Mouse (Mus musculus): ENCODE measurements around the gene Dek.
A peak's percentile ranks its signal among the peaks of the same experiment; 100 is the strongest.

The Dek gene

DNA sequence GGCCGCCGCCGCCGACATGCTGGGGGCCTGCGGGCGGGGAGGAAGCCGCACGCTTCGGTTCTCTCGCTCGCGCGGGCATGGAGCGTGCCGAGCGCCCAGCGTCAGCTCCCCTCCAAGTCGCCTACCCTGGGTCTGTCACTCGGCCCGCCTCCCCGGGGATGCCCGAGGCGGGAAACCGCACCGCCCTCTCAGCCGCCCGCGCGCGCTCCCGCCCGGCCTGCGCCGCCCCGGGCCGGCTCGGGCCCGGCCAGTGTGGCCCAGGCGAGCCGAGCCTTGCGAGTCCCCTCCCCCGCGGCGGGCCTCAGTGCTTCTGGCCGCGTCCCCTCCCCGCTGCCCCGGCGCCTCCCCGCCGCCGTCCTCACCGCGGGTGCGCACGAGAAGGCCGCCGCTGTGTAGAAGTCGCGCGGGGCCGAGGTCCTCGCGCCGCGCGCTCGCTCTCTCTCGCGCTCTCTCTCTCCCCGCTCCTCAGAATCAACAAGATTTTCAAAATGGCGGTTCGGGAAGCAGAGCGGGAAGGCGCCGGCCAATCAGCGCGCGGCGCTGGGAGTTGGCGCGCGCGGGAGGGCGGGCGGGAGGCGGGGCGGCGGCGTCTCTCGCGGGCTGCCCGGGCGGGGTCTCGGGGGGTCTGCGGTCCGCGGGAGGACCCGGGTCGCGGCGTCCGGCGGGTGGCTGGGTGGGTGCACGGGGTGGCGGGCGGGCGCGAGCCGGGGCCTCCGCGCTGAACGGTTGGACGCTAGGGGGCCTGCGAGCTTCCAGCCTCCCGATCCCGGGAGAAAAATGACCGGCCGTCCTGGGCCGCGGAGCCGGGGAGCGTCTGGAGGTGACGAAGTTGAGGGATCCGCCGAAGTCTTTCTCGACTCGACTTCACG lies at the start of gene Dek:
Gene Dek, minus strand, starts transcription at position 491 of the 869 bp plus-strand sequence.
- peak; percentile 79 to 88 for DNase-seq

DNA sequence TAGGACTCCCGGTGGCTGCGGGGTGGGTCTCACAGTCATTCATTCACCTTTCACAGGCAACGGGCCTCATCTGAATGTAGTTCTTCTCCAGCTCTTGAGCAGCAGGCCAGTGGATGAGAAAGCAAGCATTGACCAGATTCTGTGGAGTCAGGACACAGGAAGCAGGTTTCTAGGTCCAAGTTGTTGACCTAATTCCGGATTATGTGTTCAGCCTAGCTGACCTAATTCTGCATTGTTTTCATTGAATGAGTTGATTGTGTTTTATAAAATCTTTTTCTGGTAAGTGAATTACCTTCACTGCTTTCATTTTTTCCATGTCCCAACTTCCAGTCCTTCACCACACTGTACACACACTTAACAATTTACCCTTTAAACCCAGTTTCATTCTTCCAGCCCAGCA lies 48.9 kb upstream of the Dek start:
- no peak for DNase-seq

DNA sequence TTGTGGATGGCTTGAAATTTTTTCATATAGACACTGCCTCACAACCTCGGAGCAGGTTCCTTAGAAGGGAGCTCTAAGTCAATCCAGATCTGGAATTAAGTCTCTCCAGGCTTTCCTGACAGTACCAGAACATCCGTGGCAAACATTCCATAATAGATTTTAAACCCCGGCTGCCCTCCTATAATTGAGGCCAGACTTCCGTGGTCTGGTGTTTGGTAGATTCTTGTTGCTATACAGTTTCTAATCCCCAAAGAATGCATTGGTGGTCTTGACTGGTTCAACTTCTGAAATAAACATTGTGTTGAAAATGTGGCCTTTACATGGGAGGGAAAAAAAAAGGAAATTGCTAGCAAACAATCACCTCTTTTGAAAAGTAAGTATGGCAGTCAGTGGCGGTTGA lies 47.2 kb upstream of the Dek start:
- no peak for DNase-seq

DNA sequence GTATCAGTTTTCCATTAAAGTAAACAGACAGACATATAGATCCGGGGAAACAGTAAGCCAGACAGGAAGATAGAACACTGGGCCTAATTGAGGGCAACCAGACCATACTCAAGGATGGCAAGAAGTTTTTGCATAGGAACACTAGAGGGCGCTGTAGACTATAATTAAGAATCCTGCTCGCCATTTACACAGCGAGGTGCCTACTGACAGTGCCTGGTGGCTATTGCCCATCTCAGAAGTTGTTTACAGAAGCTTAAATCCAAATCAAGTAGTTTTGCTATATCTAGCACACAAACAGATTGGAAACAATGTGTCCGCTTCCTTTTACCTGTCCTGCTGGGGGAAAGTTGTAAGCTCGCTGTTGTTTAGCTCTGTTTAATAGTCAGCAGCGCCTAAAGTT lies 46.4 kb upstream of the Dek start:
- DNase-seq, result peak; percentile 48 to 54

DNA sequence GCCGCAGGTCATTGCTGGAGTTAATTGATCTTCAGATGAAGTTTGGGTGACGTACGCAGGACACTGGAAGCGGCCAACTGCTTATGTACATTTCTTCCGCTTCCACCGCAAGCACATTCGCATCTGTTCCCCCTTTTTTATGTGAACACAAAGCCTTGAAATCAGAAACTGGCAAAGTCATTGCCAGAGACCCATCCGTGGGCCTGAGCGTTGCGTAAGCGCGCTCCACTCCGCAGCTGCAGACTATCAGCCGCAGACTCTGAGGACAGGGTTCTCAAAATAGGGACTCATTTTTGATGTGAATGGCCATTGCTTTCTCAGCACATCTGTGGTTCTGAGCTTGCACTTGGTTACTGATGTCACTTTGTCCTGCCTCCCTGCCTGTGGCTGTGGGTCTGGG lies 45.1 kb upstream of the Dek start:
- DNase-seq, result no peak

DNA sequence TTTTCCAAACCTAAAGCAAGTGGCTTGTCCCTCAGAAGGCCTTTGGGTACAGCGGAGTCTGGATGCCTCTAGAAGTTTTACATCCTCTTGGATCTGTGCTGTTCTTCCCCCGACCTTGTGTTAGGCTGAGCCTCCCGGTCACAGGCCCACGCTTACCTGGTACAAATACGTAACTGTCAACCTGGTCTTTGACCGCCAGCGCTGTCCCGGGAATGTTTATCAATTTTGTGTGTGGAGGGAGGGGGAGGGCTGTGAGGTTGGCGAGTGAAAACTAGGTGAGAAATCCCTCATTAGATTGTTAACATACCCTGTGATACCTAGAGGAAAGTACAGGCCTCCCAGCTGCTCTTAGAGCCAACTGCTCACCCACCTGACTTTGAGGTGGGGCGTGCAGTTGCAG lies 44.0 kb upstream of the Dek start:
- DNase-seq, result no peak

DNA sequence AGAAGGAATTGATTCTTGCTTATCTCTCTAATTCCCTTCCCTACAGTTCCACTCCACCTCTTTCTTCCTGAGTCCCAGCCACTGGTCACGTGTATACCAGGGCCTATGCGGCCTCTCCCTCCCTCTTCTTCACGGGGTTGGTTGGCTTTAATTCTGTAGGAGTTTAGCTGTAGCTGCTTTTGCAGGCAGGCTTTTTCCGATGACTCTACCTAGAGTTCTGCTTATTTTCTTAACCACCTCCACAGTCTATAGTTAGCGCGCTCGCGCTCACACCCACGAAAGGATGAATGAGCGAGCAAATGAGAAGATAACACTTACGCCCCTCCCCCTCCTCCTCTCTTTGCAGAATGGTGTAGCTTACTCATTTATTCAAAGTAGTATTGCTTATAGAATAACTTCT lies 42.6 kb upstream of the Dek start:
- no peak for DNase-seq

DNA sequence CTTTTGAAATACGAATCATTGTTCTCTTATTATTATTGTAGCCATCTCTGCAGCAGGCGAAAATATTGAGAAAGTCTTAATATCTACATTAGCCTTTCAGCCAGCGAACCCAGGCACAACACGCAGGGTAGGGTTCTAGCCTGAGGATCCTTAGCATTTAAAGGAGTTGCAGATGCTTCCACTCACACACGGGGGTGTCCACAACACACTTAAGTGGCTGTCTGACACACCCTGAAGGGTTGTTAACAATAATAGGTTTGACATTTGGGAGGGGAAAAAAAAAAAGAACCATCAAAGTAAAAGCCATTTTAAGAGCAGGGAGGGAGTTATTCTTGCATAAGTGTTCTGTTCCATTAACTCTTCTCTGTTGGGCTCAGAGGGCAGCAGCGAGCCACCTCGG lies 40.4 kb upstream of the Dek start:
- DNase-seq, result no peak

DNA sequence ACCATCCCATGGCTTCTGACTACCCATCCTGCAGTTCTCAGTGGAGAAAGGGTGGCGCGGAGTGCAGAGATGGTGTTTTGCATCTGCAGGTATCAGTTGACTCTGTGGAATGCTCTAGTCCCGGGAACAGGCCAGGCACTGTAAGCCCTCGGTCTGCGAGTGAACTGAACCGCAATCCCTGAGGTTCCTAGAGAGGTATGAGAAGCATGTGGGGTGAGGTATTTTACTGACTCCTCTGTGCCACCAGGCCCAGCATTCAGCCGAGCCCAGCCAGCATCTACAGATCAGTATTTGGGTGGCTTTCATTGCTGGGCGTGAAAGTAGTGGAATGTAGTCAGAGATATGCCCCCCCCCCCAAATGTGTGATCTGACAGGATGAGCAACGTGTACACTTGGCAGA lies 39.9 kb upstream of the Dek start:
- no peak for DNase-seq

DNA sequence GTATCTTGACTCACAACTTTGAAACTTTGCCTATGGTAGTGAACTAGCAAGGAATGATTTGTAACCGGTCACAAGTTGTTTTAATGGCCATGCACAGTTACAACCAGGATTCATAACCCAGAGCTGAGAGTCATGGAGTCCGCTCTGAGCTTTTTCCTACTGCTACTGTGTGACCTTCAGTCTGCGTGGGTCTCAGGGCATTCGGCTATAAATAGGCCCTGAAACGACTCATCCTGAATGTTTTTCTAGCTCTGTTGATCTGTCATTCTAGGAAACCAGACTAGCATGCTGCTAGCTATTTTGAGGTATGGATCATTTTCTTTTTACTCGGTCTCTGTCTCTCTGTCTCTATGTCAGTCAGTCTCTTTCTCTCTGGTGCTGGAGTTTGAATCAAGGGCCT lies 36.8 kb upstream of the Dek start:
- DNase-seq, result no peak

DNA sequence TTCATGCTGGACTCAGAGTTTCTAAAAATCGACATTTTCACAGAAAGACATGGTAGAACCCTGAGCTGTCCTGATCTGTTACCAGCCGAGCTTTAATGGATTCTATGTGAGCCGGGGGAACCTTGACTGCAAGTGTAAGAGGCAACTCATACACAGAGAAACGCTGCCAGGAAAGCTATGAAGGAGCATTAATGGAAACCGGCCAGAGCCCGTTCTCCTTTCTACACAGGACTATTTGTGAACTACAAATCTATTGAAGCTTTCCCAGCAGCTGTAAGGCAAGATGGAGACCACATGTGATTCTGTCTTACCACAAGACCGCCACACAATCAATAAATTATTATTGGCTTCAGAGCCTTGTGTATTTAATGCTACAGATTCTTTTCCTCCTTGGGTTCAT lies 29.7 kb upstream of the Dek start:
- no peak for DNase-seq

DNA sequence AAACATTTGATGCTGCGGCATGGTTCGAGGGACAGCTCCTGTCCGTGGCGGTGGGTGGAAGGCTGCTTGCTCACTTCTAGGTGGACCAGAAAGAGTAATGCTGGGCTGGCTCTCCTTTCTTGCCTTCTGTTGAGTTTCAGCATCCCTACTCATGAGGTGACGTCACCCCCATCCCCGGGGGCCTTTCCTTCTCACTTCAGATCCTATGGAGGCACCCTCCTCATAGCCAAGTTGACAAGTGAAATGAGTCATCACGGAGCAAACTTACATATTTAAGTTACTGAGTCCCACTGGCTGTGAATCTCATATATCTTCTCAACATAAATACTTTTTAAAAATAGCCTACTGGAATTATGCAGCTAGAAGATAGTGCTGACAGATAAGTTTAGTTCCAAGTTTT lies 28.8 kb upstream of the Dek start:
- no peak for DNase-seq

DNA sequence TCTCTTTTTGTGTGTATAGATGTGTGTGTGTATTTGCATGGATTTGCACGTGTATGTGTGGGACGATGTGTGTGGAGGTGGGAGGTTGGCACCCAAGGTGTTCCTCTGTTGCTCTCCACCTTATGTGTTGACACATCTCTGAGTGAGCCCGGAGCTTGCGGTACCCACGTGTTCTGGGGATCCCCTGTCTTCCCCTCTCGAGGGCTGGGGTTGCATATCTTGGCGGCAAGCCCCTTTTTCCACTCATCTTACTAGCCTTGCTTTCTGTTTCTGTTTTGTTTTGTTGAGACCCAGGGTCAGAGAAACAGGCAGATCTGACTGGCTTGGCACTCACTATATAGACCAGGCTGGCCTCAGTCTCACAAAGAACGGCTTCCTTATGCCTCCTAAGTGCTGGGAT lies 27.1 kb upstream of the Dek start:
- no peak for DNase-seq

DNA sequence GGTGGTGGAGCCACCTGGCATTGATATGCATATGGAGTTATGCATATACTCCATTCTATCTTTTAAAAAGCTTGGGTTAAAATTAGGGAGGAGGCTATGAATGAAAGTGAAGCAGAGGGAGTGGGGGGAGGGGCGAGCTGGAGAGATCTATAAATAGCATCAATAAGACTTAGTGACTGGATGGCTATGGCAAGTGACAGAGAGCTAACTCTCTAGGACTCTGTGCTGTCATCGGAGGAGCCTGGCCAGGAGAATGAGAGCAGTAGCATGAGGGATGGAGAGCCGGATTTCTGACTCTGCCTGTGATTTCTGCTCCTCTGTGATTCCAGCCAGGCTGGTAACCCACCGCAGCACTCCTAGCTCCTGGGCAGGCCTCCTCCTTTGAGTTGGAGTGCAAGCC lies 23.1 kb upstream of the Dek start:
- DNase-seq, result no peak

DNA sequence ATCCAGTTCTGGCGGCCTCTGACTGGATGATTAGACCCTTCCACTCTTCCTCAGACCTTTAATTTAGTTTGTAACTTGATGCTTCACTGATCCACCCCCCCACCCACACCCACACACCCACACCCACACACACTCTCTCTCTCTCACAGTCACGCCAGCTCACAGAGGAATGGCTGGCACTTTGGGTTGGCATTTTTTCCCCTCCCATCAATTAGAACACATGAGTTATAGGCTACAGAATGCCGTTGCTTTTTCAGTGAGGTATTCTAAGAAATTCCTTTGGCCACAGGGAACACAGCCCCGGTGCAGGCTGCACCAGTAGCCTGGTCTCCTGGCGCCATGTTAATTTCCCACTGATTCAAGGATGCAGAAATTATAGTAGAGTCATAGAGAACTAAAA lies 19.6 kb upstream of the Dek start:
- DNase-seq, result no peak

DNA sequence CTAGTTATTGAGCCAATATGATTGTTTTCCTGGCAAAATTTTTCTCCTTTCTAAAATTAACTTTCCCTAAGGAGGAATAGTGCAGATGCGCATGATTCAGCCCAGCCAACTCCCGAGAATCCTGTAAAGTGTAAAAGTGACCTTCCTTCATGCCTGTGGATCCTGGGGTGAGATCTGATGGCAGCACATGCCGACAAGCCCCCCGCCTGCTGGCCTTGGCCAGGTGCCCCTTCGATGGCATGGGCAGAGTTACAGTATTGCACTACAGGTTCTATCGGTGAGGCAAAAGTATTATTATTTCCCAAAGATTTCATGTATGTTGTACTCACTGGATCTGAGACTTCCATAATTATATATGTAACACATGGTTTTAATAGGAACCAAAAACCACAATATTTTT lies 19.0 kb upstream of the Dek start:
- no peak for DNase-seq

DNA sequence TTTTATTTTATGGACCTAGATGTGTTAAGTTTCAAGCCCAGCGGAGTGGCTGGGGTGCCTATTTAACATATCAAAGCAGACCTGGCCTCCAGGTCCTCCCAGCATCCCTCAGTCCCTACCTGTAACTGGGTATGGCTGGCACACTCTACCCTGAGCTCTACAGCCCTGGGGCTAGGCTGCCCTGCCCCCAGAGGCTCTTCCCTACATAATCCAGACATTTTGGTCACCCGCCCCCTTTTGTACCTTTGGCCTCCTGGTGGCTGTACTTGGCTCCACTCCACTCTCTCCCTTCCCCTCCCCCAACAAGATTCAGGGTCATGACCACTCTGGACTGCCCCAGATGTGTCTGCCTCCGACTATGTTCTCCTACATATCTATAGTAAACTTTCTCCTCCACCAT lies 18.4 kb upstream of the Dek start:
- DNase-seq, result no peak

DNA sequence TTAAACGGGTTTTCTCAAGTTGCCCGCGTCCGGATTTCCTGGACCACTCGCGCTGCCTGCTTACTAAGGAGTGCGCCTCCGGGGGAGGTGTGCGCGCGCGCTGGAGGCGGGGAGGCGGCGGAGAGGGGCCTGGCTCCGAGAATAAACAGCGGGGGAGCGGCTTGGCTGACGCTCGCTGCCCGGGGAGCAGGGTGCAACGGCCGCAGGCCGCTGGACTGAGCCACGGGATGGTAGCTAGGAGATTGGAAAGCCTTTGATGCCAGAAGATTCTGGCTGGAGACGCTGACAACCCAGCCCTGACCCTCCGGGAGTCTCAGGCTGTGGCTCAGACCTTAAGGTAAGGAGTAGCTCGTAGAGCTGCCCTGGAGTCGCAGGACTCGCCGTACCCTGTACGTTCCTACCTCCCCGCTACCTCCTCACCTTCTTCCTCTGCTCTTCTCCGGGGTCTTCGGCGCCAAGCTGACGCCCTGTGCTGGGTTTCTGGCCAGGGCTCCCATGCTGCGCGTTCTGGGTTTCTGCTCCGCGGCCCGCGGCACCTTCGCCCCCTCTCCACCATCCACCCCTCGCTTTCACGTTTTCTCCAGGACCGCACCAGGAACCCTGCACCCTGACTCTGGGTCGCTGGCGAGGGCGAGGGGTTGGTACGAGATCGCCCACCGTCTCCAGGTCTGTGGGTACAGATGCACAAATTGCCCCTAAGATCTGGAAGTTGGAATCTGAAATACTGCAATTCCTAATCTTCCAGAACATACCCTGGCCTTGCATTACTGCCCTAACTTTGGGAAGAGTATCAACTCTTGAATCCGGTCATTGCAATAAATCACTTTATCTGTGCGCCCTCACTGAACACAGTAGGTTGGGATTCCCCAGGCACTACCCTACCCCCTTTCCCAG lies 16.8 kb upstream of the Dek start, which contains the start of gene Rnf144b:
Gene Rnf144b, plus strand, starts transcription at position 120 of the 894 bp plus-strand sequence.
- DNase-seq, result peak; percentile 31

DNA sequence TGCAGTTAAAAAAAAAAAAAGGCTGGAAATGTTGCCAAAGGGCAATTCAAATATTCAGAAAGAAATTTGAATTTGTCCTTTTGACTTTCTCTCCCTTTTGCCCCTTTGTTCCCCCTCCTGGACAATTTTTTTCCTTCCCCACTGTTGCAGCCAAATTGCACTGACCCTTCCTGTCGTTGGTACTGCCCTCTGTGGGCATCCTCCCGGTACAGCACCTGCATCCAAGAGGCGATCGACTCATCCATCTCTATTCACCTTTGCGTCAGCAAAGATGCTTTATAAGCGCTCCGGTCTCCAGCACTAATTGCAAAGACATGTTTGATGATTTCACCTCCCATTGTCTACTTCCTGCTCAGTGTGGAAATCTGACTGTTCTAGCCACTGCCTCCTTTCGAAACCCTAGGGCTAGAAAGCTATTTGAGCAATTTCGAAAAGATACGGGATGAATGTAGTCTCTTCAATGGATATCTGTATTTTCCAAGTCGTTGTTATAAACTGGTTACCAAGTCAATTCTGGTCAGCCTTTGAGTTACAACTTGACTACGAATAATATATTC lies 15.4 kb upstream of the Dek start:
- peak; percentile 41 to 48 for DNase-seq

DNA sequence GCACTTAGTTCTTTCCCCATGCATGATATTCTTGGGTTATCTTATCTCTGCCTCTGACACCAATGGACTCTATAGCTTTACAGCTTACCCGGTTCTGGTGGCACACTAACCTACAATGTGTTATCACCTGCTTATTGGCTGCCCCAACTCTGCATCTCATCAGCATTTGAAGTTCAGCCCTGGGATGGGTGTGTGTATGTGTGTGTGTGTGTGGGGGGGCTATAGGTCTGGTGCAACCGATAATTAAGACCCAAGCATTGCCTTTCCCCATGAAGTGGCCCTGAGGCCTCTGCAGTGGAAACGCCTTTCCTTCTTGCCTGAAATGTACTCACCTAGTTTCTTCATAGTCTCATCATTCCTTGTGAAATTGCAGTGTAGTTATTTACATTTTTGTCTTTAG lies 10.0 kb upstream of the Dek start:
- no peak for DNase-seq

DNA sequence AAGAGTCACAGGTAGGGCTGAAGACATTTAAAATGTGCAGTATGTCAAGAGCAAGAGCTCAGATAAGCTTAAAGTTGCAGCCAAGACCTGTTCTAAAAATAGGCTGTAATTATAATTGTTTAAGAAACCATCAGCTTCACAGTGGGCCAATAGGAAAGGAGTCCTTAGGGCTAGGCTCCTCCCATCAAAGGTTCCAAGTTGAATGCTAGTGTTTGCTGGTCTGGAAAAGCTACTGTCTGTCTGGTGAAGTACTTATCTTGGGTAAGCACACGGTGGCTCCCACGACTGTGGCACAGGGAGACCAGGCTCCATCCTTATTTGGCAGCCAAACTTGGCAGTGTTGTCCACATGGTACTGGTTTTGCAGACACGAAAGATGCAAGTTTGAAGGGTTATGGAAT lies 6.9 kb upstream of the Dek start:
- no peak for DNase-seq

DNA sequence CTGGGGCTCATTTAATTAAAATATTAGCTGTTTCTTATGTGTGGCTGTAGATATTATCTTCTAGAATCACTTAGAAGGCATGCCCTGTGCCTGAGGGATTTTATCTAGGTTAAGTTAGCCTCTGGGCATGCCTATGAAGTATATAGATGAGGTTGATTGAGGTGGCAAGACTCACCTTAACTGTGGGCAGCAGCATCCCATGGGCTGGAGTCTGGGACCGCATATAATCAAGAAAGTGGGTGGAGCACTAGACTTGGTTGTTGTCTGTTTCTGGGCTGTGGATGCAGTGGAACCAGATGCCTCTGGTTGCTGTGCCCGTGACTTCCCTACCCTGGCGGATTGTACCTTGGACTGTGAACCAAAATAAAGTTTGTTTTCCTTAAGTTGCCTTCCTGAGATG lies 6.1 kb upstream of the Dek start:
- DNase-seq, result no peak

DNA sequence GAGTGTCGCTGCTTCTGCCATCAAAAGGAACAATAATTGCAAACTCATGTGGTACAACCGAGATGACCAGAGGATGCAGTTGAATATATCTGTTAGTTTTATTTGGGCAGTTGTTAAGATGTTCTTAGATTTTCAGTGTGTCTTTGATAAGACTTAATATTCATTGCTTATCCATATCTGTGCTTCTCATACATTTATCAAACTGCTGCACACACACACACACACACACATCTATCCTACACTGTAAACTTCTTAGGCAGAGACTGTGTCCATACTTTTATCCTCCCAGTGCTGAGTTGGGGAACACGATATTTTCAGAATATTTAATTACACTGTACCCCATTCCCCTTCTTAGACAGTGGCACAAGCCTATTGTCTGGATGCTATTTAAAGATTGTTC lies 5.2 kb upstream of the Dek start:
- DNase-seq, result no peak

DNA sequence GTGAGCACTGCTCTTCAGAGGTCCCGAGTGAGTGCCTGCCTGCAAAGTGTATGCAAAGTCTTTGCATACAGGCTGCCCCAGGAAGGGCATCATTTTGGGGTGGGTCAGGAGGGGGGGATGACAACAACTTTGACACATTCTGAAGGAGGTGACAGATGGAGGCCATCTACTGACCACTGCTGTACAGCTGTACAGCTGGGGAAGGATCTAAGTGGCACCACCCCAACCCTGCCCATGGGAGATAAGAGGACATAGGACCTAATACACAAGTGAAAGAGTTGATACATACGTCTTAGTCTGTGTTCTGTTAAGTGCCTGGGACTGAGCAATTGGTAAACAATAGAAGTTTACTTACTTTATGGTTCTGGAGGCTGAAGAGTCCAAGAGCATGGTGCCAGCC lies 3.2 kb upstream of the Dek start:
- DNase-seq, result no peak

Data from cerebellum, adult 18-20 months (tissue).